Mouse (Mus musculus): ENCODE results near the gene Plekha6.
A peak's percentile ranks its signal among the peaks of the same experiment; 100 is the strongest.

Plekha6 gene

DNA sequence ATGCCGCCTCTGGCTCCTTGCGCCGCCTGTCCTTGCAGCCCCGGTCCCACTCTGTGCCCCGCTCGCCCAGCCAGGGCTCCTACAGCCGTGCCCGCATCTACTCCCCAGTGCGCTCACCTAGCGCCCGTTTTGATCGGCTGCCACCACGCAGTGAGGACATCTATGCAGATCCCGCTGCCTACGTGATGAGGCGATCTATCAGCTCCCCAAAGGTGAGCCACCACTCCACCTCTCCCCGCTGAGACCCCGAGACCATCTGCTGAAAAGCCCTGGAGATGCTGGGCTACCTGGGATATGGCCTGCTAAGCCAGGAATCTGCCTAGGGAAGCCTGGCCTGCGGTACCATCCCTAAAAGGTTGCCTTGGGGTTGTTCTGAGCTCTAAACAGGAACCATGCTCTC is 110.2 kb downstream of the Plekha6 start:
- DNase-seq (ENCODE audit: low read depth, low spot score): no peak

DNA sequence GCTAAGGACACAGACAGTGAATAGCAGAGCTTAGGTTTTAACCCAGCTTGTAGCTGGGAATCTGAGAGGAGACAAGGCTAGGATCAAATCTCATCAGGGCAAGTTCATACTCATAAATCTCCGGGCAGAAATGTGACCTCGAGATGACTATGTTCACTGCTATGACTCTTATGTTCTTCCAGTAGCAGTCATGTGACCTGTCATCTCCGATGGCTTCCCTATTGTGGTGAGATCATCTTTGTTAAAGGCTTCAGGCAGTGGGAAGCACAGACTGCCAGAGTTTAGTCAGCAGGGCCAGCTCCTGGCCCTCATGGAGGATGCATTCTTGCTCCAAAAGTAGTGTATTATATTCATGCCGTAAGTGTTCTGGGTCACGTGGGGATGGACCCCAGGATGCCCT is 113.0 kb downstream of the Plekha6 start:
- no peak for DNase-seq (ENCODE audit: low read depth, low spot score)

DNA sequence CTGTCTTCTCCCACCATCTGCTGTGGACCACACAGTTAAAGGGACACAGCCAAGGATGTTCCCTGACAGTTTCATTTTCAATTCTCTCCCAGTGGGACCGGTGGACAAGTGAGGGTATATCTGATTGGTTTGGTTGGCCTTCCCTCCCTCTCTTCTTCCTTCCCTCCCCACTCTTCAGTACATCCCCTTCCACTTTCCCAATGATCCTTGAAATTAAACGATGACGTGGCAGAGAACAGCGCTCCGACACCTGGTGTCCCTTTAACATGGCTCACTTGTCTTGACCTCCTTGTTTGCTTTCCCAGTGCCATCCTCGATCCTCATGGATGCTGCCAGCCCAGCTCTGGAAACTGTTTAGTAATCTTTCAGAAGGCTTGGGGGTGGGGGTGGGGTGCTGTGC is 114.5 kb downstream of the Plekha6 start:
- DNase-seq (ENCODE audit: low read depth, low spot score): no peak

DNA sequence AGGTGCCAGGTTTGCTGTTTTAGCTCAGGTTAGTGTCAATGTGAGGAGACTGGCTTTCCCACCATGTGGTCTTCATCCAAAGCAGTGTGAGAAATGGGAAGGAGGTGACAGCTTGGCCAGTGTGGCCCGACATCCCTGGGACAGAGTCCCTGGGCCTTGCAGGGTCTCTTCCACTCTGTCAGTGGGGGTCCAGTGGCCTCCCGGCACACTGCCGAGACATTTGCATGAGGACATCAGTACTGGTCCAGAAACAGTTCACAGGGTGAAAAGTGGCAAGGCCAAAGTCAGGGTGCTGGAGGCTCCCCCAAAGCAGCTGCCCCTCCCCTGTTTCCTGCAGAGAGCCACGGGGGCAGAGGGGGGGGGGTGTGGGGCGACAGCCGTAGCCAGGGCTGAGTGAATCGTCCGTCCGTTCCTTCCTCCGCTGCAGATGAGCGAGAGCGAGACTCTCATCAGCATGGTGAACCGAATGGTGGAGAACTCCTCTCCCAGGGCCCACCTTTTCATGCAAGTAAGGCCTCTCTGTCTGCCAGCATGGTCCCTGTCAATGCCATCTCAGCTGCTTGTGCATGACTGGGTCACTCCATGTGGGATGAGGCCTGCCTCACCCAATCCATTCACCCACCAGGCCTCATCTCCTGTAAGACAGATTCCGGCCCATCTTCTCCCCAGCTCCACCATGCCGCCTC is 115.1 kb downstream of the Plekha6 start:
- no peak for DNase-seq (ENCODE audit: low read depth, low spot score)

DNA sequence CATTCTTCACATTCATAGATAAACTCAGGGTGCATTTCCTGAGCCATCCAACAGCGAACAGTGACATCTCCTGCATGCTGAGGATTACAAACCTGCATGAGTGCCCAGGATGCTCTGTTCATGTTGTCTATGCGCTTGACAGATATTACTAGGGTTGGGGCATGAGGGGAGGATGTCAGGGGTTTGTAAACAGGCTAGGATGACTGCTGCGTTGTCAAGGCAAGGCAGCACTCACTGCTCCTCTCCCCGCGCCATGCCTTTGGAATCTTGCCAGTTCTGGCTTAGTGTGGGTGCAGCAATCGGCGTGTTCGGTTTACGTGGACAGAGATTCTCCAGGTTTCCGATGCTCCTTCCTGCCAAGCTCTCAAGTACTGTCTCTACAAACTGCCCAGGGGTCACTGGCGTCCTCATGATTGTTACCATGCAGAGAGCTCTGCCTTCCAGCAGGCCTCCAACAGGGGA is 115.7 kb downstream of the Plekha6 start:
- no peak for DNase-seq (ENCODE audit: low read depth, low spot score)

DNA sequence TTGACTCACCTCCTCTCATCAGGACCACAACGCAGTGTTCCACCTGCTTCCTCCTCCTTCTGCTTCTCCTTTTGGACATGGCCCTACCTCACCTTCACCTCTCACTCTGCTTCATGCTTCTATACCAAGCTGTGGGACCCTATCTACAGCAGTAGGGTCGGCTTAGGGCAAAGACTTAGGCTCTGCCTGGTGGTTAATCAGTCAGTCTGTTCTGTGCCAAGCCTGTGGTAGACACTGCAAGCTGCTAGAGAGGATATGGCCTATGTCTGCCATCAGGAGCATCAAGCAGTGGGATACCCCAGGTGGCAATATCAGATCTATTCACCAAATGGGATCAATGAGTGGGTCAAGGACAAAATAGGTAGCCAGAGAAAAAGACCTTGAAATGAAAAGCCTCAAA is 116.5 kb downstream of the Plekha6 start:
- DNase-seq (ENCODE audit: low read depth, low spot score): no peak

DNA sequence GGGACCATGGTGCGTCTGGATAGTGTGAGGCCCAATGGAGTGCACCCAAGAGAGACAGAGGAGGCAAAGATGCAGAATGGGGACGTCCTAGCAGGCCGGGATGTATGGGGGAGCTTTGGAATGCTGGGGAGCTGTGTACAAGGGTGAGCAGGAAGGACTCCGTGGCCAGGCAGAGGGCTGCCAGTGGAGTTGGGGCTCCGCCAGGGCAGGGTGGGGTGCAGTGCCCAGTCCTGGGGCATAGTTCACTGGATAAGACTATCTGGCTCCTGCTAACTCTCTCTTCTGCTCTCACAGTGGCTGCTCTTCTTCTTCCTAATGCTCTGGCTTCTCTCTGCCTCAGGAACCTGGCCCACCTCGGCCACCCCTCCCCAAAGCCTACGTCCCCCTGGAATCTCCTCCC is 121.9 kb downstream of the Plekha6 start:
- DNase-seq (ENCODE audit: low read depth, low spot score): no peak

DNA sequence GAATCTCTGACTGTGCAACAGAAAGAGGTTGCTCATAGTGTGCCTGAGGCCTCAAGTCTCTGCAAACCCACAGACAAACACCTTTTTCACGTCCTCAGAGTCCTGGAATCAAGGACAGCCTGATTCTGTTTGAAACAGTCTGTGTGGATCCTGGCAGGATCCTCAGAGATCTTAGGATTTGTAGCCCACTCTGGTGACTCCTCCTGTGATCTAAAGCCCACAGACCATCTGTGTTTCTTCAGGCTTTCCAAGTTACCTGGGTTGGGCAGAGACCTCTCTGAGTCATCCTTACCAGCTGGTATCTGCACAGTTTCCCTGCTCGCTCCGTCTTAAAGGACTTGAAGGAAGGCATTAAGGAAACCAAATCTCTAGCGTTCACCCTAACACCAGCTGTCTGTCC is 123.0 kb downstream of the Plekha6 start:
- DNase-seq (ENCODE audit: low read depth, low spot score): no peak

DNA sequence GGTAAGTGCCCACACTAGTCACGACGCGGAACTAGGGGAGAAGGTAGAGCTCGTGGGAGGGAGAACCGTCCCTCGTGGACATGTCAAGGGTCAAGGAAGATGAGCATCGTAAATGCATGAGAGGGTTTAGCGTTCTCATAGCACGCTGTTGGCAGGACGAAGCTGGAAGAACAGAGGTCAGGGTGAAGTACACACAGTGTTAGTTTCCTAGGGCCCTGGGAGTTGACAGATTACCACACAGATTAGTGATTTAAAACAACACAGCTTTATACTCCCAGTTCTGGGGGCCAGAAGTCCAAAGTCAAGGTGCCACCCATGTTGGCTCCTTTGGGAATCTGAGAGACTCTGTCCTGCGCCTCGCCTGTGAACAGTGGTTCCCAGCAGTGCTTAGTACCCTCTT is 123.9 kb downstream of the Plekha6 start:
- no peak for DNase-seq (ENCODE audit: low read depth, low spot score)

DNA sequence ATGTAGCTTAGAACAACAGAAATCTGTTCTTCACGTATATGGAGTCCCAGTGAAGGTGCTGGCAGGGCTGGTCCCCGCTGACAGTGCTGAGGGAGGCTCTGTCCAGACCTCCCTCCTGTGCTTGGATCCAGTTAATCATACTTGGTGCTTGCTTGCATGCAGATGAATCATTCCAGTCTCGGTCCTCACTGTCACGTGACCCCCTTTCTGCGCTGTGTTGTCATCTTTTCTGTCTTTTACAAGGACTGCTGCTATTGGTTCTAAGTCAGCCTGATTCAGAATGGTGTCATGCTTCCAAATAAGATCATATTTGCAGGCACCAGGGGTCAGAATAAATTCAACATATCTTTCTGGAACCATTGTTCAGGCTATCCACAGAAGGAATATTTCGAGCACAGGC is 127.9 kb downstream of the Plekha6 start:
- DNase-seq (ENCODE audit: low read depth, low spot score): no peak

DNA sequence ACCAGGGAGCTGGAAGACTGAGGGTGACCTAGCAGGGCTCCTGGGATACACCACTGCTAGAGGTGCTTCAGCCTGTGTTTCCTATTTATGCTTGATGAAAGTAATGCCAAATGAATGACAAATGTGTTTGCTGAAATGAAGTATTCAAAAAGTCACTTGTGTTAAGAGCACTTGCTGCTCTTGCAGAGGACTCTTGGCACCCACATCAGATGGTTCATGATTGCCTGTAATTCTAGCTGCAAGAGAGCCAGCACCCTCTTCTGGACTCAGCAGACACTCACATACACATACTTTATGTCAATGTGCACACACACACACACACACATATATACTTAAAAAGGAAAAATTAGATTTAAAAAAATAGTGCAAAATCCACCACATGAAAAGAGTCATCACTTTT is 128.6 kb downstream of the Plekha6 start:
- DNase-seq (ENCODE audit: low read depth, low spot score): no peak

DNA sequence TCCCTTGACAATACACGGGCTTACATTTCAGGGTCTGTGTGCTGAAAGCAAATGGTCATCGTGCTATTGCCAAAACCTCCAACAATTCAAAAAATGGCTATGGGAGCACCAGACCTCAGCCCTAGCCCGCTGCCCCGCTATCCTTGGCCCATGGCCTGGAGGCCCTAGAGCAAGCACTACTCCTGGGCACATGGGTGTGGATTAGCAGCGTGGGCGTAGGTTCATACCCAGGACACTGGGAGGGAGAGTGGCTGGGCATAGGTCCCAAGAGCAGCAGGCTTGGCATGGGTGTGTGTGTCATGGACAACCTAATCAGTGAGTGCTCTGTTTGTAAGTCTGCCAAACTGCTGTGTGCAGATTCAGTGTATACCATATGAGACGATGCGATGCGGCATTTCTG is 132.4 kb downstream of the Plekha6 start:
- DNase-seq (ENCODE audit: low read depth, low spot score): no peak

DNA sequence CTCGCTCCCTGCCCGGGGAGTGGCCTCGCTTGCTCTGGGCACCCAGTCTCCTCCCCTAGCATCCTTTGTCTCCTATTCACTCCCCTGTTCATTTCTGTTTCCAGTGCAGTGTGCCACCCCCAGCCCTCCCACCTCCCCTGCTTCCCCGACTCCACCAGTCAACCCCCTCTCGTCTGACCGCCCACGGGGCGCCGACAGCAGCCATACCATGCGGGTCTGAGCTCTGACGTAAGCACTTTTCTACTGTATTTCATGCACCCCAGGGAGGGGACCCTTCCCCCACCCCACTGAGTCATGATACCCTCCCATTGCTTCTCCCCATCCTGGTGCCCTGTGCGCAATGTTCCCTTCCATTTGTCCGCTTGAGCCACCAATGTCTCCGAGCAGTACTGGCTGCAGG is 134.8 kb downstream of the Plekha6 start:
- DNase-seq (ENCODE audit: low read depth, low spot score): no peak

DNA sequence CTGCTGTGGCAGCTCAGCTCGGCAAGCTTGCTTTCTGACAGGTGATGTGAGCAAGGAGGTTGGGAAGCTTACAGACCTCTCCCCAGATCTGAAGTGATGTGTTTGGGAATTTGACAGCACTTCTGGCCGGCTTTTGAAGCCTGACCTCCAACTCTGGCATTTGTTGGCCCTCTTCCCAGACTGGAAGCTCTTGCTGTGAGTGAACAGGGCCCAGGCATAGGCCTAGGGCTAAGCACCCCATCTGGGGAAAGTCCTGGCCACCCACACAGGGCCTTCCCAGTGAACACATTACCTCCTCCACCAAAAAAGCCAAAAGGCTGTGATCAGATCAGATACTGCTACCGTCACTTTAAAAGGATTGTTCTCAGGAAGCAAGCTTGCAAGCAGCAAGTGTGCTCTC is 138.5 kb downstream of the Plekha6 start:
- no peak for DNase-seq (ENCODE audit: low read depth, low spot score)

DNA sequence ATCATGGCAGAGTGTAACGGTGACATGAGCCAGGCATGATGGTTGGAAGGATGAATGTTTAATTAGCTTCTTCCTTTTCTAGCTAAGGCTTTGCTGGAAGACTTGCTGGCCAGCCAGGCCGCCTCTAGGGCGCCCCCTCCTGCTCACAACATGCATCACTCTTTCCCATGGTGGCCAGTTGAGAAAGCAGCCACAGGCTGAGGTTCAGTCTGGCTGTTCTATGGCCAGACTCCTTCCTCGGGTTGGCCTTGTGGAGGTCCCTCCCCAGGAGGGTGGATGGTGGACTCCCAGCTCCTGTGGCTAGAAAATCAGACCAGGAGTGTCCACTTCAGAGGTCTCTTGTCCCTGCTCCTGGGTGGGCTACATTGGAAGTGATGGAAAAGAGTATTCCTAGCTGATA is 142.8 kb downstream of the Plekha6 start:
- DNase-seq (ENCODE audit: low read depth, low spot score): peak; percentile 88

DNA sequence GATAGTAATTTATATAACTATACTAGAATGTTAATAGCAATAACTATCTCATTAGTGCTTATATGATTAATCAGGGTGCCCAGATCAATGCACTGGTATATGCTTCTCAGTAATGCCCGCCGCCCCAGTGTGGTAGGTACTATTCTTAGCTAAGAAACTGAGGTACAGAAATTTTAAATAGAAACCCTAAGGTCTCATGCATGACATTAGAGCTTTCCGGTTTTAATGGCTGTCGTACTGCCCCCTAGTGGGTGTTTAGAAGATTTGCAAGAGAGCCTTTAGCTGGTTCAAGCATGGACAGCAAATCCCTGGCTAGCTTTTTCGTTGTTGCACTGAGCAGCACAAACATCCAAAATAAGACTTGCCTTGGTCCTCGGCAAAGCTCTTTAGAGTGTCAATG is 143.3 kb downstream of the Plekha6 start:
- DNase-seq (ENCODE audit: low read depth, low spot score): peak; percentile 84

DNA sequence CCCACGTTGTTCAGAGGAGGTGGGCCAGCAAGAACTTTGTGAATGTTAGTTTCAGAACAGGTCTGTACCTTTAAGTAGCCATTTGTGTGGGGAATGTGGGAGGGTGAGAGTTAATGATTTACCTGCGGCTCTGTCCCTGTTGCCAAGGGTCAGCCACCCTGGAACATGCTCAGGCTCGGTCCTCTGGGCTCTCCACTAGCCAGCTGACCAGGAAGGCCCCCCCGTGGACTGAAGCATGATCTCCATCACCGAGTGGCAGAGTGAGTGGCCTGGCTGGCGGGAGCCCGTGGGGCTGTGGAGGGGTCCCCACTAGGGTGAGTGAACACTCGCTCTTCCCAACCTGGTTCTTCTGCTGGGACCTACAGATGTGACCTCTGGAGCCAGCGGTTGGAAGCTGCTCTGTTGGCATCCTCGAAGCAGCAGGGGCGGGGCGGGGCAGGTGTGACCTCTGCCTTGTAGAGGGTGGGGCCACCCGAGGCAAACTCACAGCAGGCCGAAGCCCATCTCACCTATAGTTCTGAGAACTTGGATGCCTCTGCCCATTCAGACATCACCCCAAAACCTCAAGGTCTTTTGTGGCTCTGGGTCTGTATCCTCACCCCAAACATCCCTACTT is 145.8 kb downstream of the Plekha6 start, which contains the start of gene Golt1a:
Golt1a (plus strand) TSS at position 149 of the 616 bp plus-strand sequence.
- DNase-seq (ENCODE audit: low read depth, low spot score): peak; percentile 46

DNA sequence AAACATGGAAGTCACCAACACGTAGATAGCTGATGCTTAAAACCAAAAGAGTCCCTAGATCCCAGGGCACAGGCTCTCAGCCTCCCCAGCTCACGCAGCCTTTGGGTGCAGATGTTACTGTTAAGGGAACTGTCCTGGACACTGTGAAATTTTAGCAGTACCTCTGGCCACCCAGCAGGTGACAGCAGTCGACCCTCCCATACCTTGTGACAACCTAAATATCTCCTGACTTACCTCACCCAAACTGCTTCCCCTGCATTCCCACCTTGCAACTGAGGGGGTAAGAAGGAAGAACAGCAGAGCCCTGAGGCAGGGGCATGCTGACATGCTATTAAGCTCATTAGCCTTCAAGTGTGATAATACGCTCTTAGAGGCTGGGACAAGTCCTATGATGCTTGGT is 147.2 kb downstream of the Plekha6 start:
- peak; percentile 77 for DNase-seq (ENCODE audit: low read depth, low spot score)

DNA sequence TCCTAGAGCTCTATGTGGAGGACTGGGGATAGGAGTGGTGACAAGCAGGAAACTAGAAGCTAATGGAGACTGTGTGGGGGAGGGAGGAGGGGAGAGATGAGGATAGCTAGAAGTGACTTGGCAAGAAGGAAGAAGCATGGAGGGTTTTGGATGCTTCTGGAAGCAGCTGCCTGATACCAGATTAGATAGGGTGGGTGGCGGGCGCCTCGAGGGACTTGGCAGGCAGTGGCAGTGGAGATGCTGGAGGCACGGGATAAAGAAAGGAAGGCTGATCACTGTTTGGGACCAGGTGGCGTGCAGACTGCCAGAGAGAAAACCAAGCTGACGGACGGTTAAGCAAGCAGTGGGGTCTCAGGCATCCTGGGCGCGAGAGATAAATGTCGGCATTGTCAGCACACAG is 147.9 kb downstream of the Plekha6 start:
- DNase-seq (ENCODE audit: low read depth, low spot score): no peak

DNA sequence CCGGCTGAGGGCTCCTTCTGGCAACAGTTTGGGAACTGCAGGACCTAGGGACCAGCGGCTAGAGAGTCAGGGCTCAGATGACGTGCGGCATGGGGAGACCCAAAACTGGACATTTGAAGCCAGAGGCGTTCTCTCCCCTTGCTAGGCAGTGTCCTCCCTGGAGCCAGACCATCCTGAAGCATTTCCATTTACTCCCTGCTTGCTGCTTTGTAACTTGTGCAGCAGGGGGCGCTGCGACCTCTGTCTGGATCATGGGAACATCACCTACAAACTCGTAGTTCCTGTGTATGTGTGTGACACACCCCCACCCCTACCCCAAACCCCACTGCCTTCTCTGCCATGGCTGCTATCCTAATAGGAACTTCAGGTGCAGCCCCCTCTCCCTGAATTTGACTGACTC is 150.4 kb downstream of the Plekha6 start:
- DNase-seq (ENCODE audit: low read depth, low spot score): peak; percentile 85

DNA sequence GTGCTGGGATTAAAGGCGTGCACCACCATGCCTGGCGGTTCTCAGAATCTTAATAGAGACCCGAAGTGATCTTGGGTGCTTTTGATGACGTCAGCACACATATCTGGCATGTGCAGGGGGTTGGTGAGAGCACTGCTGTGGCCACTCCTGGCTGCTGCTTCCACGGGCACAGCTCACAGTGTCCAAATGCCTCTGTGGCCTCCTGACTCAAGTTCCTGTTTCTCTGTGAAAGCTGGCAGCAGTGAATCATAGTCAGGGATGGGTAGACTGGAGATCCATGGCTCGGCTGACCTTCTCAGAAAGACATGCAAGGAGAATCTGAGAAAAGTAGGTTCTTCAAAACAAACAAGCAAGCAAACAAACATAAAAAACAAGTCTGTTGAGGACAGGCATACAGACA is 151.8 kb downstream of the Plekha6 start:
- no peak for DNase-seq (ENCODE audit: low read depth, low spot score)

DNA sequence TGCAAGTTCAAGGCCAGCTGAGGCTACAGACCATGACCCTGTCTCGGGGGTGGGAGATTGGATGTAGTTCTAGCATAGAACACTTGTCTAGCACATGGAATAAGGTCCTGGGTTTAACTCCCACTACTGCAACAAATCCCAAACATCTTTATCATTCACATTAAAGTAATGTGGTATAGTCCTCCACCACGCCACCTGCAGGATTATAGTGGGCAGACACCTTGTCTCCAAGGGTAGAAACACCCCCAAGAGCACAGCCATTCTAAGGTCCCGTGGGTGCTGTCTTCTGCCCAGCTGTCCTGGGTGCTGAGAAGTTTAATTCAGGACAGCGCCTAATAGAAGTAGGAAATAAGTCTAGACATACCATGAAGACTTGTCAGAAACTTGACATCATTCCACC is 152.6 kb downstream of the Plekha6 start:
- DNase-seq (ENCODE audit: low read depth, low spot score): peak; percentile 42

DNA sequence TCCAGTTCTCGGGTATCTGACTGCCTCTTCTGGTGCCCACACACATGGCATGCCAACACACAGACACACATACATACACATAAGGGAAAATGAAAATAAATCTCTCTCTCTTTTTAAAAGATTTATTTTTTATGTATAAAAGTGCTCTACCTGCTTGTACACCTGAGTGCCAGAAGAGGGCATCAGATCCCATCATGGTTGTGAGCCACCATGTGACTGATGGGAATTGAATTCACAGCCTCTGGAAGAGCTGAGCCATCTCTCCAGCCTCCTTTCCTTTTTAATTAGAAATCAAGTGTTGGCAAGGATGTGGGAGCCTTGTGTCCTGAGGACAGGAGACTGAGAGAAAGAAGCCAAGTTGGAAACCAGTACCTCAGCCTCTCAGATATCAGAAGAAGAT is 153.1 kb downstream of the Plekha6 start:
- peak; percentile 61 for DNase-seq (ENCODE audit: low read depth, low spot score)
